Mouse (Mus musculus) liver, adult 2 months (tissue): ENCODE data around the gene Snx4.

Experiments used
- CTCF ChIP-seq: fragments of 200-500 bp; IDR thresholded peaks from 2 replicates; pipeline ENCODE4 v1.5.1; 2011; ENCODE audit warnings: low read depth, low read length, control low read depth
- POLR2A ChIP-seq: fragments of 200-500 bp; IDR thresholded peaks from 2 replicates; pipeline ENCODE4 v1.6.1; 2011; ENCODE audit warnings: low read length, control low read depth; ENCODE audit not compliant: insufficient read depth; ENCODE audit errors: extremely low read depth

DNA sequence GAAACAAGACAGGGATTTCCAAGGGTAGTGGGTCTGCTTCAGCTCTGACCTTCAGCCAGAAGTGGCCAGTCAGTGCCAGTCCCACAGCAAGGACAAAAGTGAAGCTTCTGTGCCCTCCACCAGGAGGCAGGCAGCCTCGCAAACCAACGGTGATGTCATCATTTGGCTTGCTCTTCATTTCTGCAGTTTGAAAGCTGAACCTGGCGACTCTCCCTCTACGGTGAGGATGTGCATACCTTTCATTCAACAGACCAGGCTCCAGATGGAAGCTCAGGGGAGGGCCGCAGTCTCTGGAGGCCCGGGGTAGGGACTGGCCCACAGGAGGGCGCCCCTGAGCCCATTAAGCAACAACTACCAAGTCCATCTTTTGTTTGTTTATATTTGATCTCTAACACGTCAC lies 85.9 kb downstream of the Snx4 start:
- peak; percentile 85 for TF ChIP-seq CTCF
- TF ChIP-seq POLR2A = no peak
